Mouse (Mus musculus): ENCODE measurements around the gene Dbt. TPM values are rescaled to one million over a fixed set of nuclear protein-coding genes. Genes with fewer than 3 reads are reported as not detected.

Dbt gene
- polyA plus RNA-seq, 1 experiment from 2014 or later, result 13.0 TPM

Other genes with a start within 250 kb of the Dbt start
- gene Cdc14a, start 89.0 kb upstream of the Dbt start, polyA plus RNA-seq (2014; fragmentation: Nextera tagmentation; extraction: Ambion mirVana), result 18.2 and 19.7 TPM in 2 replicates
- gene Rtca, start 4.9 kb upstream of the Dbt start, polyA plus RNA-seq (2014; fragmentation: Nextera tagmentation; extraction: Ambion mirVana), result 118 and 119 TPM in 2 replicates
- gene Lrrc39, start 49.9 kb downstream of the Dbt start, polyA plus RNA-seq (2014; fragmentation: Nextera tagmentation; extraction: Ambion mirVana), result 0.65 and 0.99 TPM in 2 replicates
- gene Sass6, start 81.9 kb downstream of the Dbt start, polyA plus RNA-seq (2014; fragmentation: Nextera tagmentation; extraction: Ambion mirVana), result 33.0 and 36.2 TPM in 2 replicates
- 18.8 and 23.4 TPM in 2 replicates for gene Trmt13, start 101.5 kb downstream of the Dbt start, polyA plus RNA-seq (2014; fragmentation: Nextera tagmentation; extraction: Ambion mirVana)
- 79.9 and 81.1 TPM in 2 replicates for gene Mfsd14a, start 149.6 kb downstream of the Dbt start, polyA plus RNA-seq (2014; fragmentation: Nextera tagmentation; extraction: Ambion mirVana)
- not detected in 2 replicates for gene Gm43191, start 168.2 kb downstream of the Dbt start, polyA plus RNA-seq (2014; fragmentation: Nextera tagmentation; extraction: Ambion mirVana)
- gene Slc35a3, start 199.8 kb downstream of the Dbt start, polyA plus RNA-seq (2014; fragmentation: Nextera tagmentation; extraction: Ambion mirVana), result 8.8 and 8.9 TPM in 2 replicates